ENCODE assay signal across 8 mouse cellular contexts in the genomic region with DNA sequence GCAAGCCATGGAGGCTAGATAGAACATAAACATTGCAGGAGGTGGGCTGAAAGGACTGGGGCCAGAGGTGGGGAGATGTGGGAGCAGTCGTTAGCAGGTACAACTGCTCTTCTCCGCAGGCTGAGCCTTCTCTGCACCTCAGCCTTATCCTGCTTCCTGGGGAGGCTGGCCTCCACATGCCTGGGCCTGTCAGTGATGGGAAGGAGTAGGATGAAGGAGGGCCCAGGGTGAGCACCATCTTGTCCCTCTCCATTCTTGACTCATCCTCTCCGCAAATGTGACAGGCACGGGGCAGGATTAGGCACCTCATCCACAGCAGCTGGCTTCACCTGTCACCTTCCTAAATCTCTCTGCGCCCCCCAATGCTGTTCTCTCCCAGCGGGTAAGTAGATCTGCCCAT. TPM values are rescaled to one million over a fixed set of nuclear protein-coding genes. Genes with fewer than 3 reads are reported as not detected.
DNase-seq lines count a peak whose midpoint lies in the region; ATAC-seq and TF ChIP-seq lines count a peak whose summit lies in the region.

A gene (plus strand): TSS at position 266 of the 400 bp plus-strand sequence.

- H3K79me2 ChIP-seq in myocyte (ENCODE audit: control insufficient read depth, insufficient read depth), result no peaks in the 10 kb centered on the region

- DNase-seq in layer of hippocampus, adult 2 months (ENCODE audit: low spot score in 2 of 2), result no peak
- DNase-seq in layer of hippocampus, adult 11-12 months (ENCODE audit: low spot score), result no peak
- DNase-seq in intestine, embryonic 14.5 days (ENCODE audit: low spot score), result no peak
- no peak for DNase-seq in layer of hippocampus, adult 18-20 months (ENCODE audit: low spot score in 2 of 2)
- DNase-seq in ovary, postnatal 10 days (ENCODE audit: low spot score), result no peak

- H3K27me3 ChIP-seq in embryonic facial prominence, embryonic 15.5 days, result peaks cover 24% of the 10 kb centered on the region
- peaks cover 9% of the 10 kb centered on the region for H3K27me3 ChIP-seq in intestine, embryonic 14.5 days (replicated peaks; ENCODE audit: control insufficient read depth, insufficient read depth, low read length)
- peaks cover 48% of the 10 kb centered on the region for H3K27me3 ChIP-seq in myocyte (ENCODE audit: control insufficient read depth, insufficient read depth, insufficient read length)

- ATAC-seq in embryonic facial prominence, embryonic 15.5 days (ENCODE audit: insufficient number of reproducible peaks, low FRiP score, low TSS enrichment, low read depth), result no peak
- ATAC-seq in intestine, embryonic 14.5 days (replicated peaks; ENCODE audit: low FRiP score, low TSS enrichment, low read depth), result no peak
- ATAC-seq in monocyte, adult 5-6 weeks (replicated peaks; ENCODE audit: insufficient number of reproducible peaks, low FRiP score, low TSS enrichment, poor library complexity, severe bottlenecking), result no peak

- peak within 1 kb of the TSS; percentile 97 for H3K4me2 ChIP-seq in embryonic facial prominence, embryonic 15.5 days (replicated peaks)
- peak within 1 kb of the TSS; percentile 99 for H3K4me2 ChIP-seq in intestine, embryonic 14.5 days (ENCODE audit: low read length)
- peak within 1 kb of the TSS; percentile 38 for H3K4me2 ChIP-seq in myocyte (ENCODE audit: low read depth)

- TF ChIP-seq CTCF in layer of hippocampus, adult 2 months (conservative IDR thresholded peaks at IDR 0.05), result no peak

- no peaks in the 10 kb centered on the region for H3K9me3 ChIP-seq in embryonic facial prominence, embryonic 15.5 days (replicated peaks)
- H3K9me3 ChIP-seq in intestine, embryonic 14.5 days (ENCODE audit: control insufficient read depth, low read length), result no peaks in the 10 kb centered on the region

- 64% methylated on average over 6 of the region's 6 CpGs for whole genome bisulfite sequencing in embryonic facial prominence, embryonic 15.5 days
- WGBS in intestine, embryonic 14.5 days, result 75% methylated on average over 6 of the region's 6 CpGs

- H3K4me3 ChIP-seq in layer of hippocampus, adult 2 months, result peak within 1 kb of the TSS; percentile 65
- peak within 1 kb of the TSS; percentile 60 for H3K4me3 ChIP-seq in embryonic facial prominence, embryonic 15.5 days (replicated peaks)
- H3K4me3 ChIP-seq in intestine, embryonic 14.5 days (ENCODE audit: low read depth, low read length), result peak within 1 kb of the TSS; percentile 57
- H3K4me3 ChIP-seq in myocyte, result no peak within 1 kb of the TSS

- peak within 1 kb of the TSS; percentile 69 for H3K9ac ChIP-seq in embryonic facial prominence, embryonic 15.5 days
- H3K9ac ChIP-seq in intestine, embryonic 14.5 days (ENCODE audit: low read length), result peak within 1 kb of the TSS; percentile 69

- peaks cover 8% of the 10 kb centered on the region; the same call in 1 of the 2 replicates for H3K36me3 ChIP-seq in embryonic facial prominence, embryonic 15.5 days
- peaks cover 2% of the 10 kb centered on the region for H3K36me3 ChIP-seq in intestine, embryonic 14.5 days (ENCODE audit: control insufficient read depth, insufficient read depth, low read length)
- H3K36me3 ChIP-seq in myocyte (ENCODE audit: control insufficient read depth, insufficient read depth), result no peaks in the 10 kb centered on the region

- peaks cover 22% of the 10 kb centered on the region for H3K4me1 ChIP-seq in embryonic facial prominence, embryonic 15.5 days
- H3K4me1 ChIP-seq in intestine, embryonic 14.5 days (replicated peaks; ENCODE audit: control insufficient read depth, insufficient read depth, low read length), result no peaks in the 10 kb centered on the region; the same call in 1 of the 2 replicates

- no peak within 1 kb of the TSS for H3ac ChIP-seq in myocyte (ENCODE audit: control insufficient read depth, insufficient read length)

- H3K27ac ChIP-seq in layer of hippocampus, adult 2 months, result peak within 1 kb of the TSS; percentile 72
- peak within 1 kb of the TSS; percentile 58; the same call in 1 of the 2 replicates for H3K27ac ChIP-seq in embryonic facial prominence, embryonic 15.5 days (replicated peaks)
- H3K27ac ChIP-seq in intestine, embryonic 14.5 days (ENCODE audit: low read depth), result peak within 1 kb of the TSS; percentile 33; the same call in 1 of the 2 replicates

- no peak for TF ChIP-seq POLR2A in myocyte (IDR thresholded peaks at IDR 0.05; ENCODE audit: insufficient read length, low read depth)

TF ChIP-seq in myocyte, 11 proteins besides CTCF, POLR2A, EP300 and RAD21:
- TF ChIP-seq SRF (IDR thresholded peaks at IDR 0.05; ENCODE audit: control insufficient read depth, insufficient read length, low read depth), result no peak
- TF ChIP-seq USF1 (IDR thresholded peaks at IDR 0.05; ENCODE audit: low read depth), result no peak
- TF ChIP-seq MYOG (IDR thresholded peaks at IDR 0.05; ENCODE audit: control insufficient read depth in 1 of 3, insufficient read depth in 1 of 3, insufficient read length in 2 of 3, low read depth in 2 of 3), result no peak
- TF ChIP-seq TCF3 (IDR thresholded peaks at IDR 0.05; ENCODE audit: insufficient read length, low read depth), result no peak

RNA-seq across cellular contexts. Expression of the gene that starts here (rescaled TPM):
- total RNA-seq in layer of hippocampus, adult 2 months (2021), result under 1 TPM in 1 of 2 experiments, not detected in 1; 0.22 TPM
- polyA plus RNA-seq in embryonic facial prominence, embryonic 15.5 days (2015; fragmentation: Nextera tagmentation; extraction: Ambion mirVana), result 0.95 and 1.4 TPM in 2 replicates
- 0.08 and 0.65 TPM in 2 replicates for polyA plus RNA-seq in intestine, embryonic 14.5 days (2014; fragmentation: Nextera tagmentation; extraction: Ambion mirVana)
- 0.01 TPM for polyA plus RNA-seq in myocyte (2012; fragmentation: generic; extraction: Trizol)
- 0.10 to 1.2 TPM (median 0.29 TPM) in 3 replicates for total RNA-seq in monocyte, adult 5-6 weeks (2017)
- under 1 TPM; 0.12 to 0.13 TPM for total RNA-seq in layer of hippocampus, adult 18-20 months (2021)

Comparison
In these comparisons a context has a peak if more than half of its experiments do, and no peak if none do; other contexts are left out.
1. H3K4me2 ChIP-seq: peak in every context shown above with its lines; median percentile 99 in intestine, embryonic 14.5 days; 97 in embryonic facial prominence, embryonic 15.5 days; 38 in myocyte.